Mouse (Mus musculus) liver, postnatal 0 days (tissue): ENCODE data around the gene Ntn4. TPM values are rescaled to one million over a fixed set of nuclear protein-coding genes. Genes with fewer than 3 reads are reported as not detected.

ENCODE experiments used
- ATAC-seq: fragments of 200-750 bp; cut with Nextera tagmentation; 2 replicates; pipeline ENCODE4 v1.8.0; 2017; ENCODE audit warnings: mild to moderate bottlenecking, moderate library complexity
- DNase-seq: peaks from one replicate; pipeline ENCODE4 v3.0.0-alpha.2; 2016
- H3K27ac ChIP-seq: fragments of 300-500 bp; sonication (generic); 2 replicates; pipeline ENCODE4 v1.5.1; 2014; ENCODE audit warnings: antibody characterized with exemption, moderate library complexity, mild to moderate bottlenecking, low read depth
- H3K27me3 ChIP-seq: fragments of 300-500 bp; sonication (generic); 2 replicates; pipeline ENCODE4 v1.6.1; 2014; ENCODE audit warnings: low read length, control low read depth, mixed read lengths; ENCODE audit not compliant: insufficient read depth
- H3K36me3 ChIP-seq: fragments of 300-500 bp; sonication (generic); replicated peaks from 2 replicates; pipeline ENCODE4 v1.6.1; 2014; ENCODE audit warnings: mild to moderate bottlenecking, control low read depth, low read length, moderate library complexity, mixed read lengths; ENCODE audit not compliant: insufficient read depth
- H3K4me1 ChIP-seq: fragments of 300-500 bp; sonication (generic); 2 replicates; pipeline ENCODE4 v1.6.1; 2014; ENCODE audit warnings: antibody characterized with exemption, mild to moderate bottlenecking, control low read depth; ENCODE audit not compliant: insufficient read depth
- H3K4me2 ChIP-seq: fragments of 300-500 bp; sonication (generic); 2 replicates; pipeline ENCODE4 v1.6.1; 2014; ENCODE audit warnings: low read depth, mild to moderate bottlenecking, low read length, moderate library complexity, mixed read lengths
- H3K4me3 ChIP-seq: fragments of 300-500 bp; sonication (generic); 2 replicates; pipeline ENCODE4 v1.5.1; 2014; ENCODE audit warnings: low read depth, low read length
- H3K9ac ChIP-seq: fragments of 300-500 bp; sonication (generic); replicated peaks from 2 replicates; pipeline ENCODE4 v1.6.1; 2014; ENCODE audit warnings: mild to moderate bottlenecking, moderate library complexity
- H3K9me3 ChIP-seq: fragments of 300-500 bp; sonication (generic); 2 replicates; pipeline ENCODE4 v1.6.1; 2016; ENCODE audit warnings: mild to moderate bottlenecking, control low read depth, low read length, mixed read lengths
- CTCF ChIP-seq: sonication (generic); IDR thresholded peaks from 2 replicates; pipeline ENCODE4 v1.5.1; 2016; ENCODE audit warnings: antibody characterized with exemption, low read depth
- EP300 ChIP-seq: IDR thresholded peaks from 2 replicates; pipeline ENCODE4 v1.6.1; 2016; ENCODE audit warnings: antibody characterized with exemption, low read depth, mild to moderate bottlenecking
- WGBS: fragments of 180-500 bp; shearing (Covaris S2); extraction: QIAGEN DNeasy Blood & Tissue Kit; methylation state at CpG from one replicate; pipeline ENCODE4 v1.1.7; 2014; ENCODE audit not compliant: insufficient replicate concordance; 5-methylcytosine and 5-hydroxymethylcytosine counted together
- polyA plus RNA-seq: library from polyadenylated mRNA; unstranded; fragments of >200 nt; fragmentation: Nextera tagmentation; extraction: Ambion mirVana; gene quantifications from 2 replicates; pipeline ENCODE4 v1.2.1, GENCODE M21; 2015

The Ntn4 gene
- 0.39 and 0.74 TPM in 2 replicates for polyA plus RNA-seq

DNA sequence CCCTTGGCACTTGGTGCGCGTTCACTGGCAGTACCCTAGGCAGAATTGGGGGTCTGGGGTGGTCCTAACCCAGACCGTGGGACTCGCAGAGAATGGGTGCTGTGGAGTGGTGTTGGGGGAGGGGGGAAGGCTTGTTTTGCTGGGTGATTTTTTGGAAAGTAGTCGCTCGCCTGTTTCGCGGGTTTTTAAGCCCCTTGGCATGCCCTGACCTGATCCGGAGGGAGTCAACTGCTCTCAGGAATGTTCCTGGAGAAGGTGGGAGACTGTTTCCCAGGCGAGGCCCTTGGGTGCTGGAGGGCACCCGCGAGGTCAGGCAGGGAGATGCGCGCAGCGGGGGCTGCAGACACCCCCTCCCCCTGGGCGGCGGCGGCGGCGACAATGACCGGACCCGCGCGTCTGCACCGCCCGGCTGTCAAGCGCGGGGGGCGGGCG is at the start of gene Ntn4:
Ntn4 (plus strand) TSS at position 161 of the 432 bp plus-strand sequence.
- ATAC-seq: peak; percentile 47
- 7% methylated on average over 15 of the region's 30 CpGs for WGBS

DNA sequence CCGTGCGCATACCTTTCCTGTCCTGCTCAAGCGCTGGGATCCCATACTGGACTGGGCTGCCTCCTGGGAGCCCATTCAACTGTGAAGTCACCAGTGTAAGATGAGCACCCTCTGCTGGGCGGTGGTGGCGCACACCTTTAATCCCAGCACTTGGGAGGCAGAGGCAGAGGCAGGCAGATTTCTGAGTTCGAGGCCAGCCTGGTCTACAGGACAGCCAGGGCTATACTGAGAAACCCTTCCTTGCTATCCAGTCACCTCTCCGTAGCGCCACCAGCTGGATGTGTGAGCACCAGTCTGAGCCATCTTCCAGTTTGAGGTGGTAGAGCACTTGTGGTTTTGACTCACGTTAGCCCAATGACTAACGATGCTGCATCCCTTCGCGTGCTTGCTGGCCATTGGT is 48.0 kb upstream of the Ntn4 start:
- no peak overlapping the region for H3K4me3 ChIP-seq
- no peak overlapping the region for H3K9ac ChIP-seq
- no peaks in the 10 kb centered on the region for H3K36me3 ChIP-seq
- WGBS: 51% methylated on average over 12 of the region's 12 CpGs
- no peak overlapping the region for H3K27ac ChIP-seq
- peaks cover 15% of the 10 kb centered on the region for H3K4me1 ChIP-seq
- no peak for ATAC-seq
- peak; percentile 46 for DNase-seq
- no peaks in the 10 kb centered on the region for H3K9me3 ChIP-seq
- TF ChIP-seq EP300 (no peak), CTCF (peak; percentile 60)
- H3K4me2 ChIP-seq: no peak overlapping the region
- H3K27me3 ChIP-seq: no peaks in the 10 kb centered on the region

More for the DNA sequence above, at the start of gene Ntn4:
- Histone ChIP-seq H3K9ac (peak within 1 kb of the TSS; percentile 77), H3K9me3 (no peaks in the 10 kb centered on the region), H3K4me3 (peak within 1 kb of the TSS; percentile 83), H3K27ac (peak within 1 kb of the TSS; percentile 39; the same call in 1 of the 2 replicates), H3K27me3 (peaks cover 38% of the 10 kb centered on the region), H3K4me2 (peak within 1 kb of the TSS; percentile 100), H3K4me1 (peaks cover 21% of the 10 kb centered on the region), H3K36me3 (no peaks in the 10 kb centered on the region)
- peak; percentile 16 for DNase-seq
- TF ChIP-seq CTCF (no peak), EP300 (no peak)

DNA sequence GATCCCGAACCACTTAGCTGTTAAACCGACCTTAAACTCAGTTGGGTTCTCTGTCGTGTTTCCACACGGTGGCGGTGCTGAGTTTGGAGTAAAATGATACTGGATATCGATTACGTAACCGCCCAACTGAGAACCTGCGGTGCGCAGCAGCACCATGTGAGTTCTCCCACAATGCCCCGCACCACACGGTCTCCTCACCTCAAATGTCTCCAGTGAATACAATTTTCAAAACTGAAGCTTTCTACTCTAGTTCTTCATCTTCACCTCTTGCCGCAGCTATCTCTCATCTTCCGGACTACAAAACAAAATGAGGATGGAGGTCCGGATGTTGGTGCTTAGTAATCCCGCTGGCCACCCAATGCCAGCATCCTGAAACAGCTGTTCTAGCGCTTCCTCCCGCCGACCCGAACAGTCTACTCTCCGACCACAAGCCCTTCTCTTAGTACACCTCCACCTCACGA is 46.4 kb upstream of the Ntn4 start:
- Histone ChIP-seq H3K36me3 (no peaks in the 10 kb centered on the region), H3K27ac (no peak overlapping the region), H3K4me2 (peak overlapping the region; percentile 77), H3K9ac (0 out of 2 replicates have a peak overlapping the region, but pooled peaks have one; percentile 6), H3K4me1 (peaks cover 5% of the 10 kb centered on the region), H3K27me3 (no peaks in the 10 kb centered on the region), H3K9me3 (no peaks in the 10 kb centered on the region), H3K4me3 (peak overlapping the region; percentile 35)
- WGBS: 2% methylated on average over 22 of the region's 22 CpGs
- ATAC-seq (peak; percentile 58), DNase-seq (peak; percentile 88)
- TF ChIP-seq CTCF (peak; percentile 88), EP300 (no peak)

DNA sequence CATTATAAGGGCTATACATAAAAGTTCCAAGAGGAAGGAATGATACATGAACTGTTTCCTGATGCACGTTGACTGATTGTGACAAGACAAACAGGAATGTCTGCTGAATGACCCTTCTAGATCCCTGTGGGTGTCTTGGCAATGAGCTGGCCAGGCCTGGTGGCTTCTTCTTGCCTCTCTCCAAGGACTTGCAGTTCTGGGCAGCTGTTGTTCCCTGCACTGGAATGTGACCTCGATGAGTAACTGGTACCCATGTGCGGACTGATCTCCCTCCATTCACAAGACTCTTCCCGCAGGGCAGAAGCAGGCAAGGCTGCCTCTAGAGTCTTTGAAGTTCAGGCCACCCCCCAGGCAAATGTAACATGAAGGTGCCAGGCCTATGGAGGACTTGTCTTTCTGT is 44.6 kb upstream of the Ntn4 start:
- Histone ChIP-seq H3K36me3 (no peaks in the 10 kb centered on the region), H3K9me3 (no peaks in the 10 kb centered on the region), H3K9ac (no peak overlapping the region), H3K4me1 (no peaks in the 10 kb centered on the region), H3K27ac (no peak overlapping the region), H3K4me3 (no peak overlapping the region), H3K4me2 (no peak overlapping the region), H3K27me3 (no peaks in the 10 kb centered on the region)
- TF ChIP-seq EP300 (no peak), CTCF (no peak)
- WGBS: 52% methylated on average over 4 of the region's 4 CpGs
- DNase-seq: no peak
- ATAC-seq: no peak

DNA sequence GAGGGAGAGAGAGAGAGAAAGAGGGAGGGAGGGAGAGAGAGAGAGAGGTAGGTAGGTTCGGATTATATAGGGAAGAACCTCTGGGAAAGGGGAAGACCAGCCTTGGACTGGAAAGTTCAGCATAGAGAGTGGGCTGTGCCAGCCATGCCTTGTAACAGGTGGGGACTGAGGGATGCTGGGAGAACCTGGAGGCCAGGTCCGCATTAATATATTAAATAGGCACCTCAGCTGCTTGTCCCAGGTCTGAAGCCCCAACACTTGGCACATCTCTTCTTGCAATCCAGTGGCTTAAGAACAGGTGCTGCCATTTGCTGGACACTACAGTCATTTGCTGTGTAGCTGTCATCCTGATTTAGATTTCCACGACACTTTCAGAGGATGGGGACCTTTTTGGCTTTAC is 43.8 kb upstream of the Ntn4 start:
- H3K4me2 ChIP-seq: no peak overlapping the region
- no peaks in the 10 kb centered on the region for H3K27me3 ChIP-seq
- no peak for DNase-seq
- H3K9ac ChIP-seq: no peak overlapping the region
- no peak overlapping the region for H3K4me3 ChIP-seq
- H3K27ac ChIP-seq: no peak overlapping the region
- ATAC-seq: no peak
- no peaks in the 10 kb centered on the region for H3K4me1 ChIP-seq
- TF ChIP-seq CTCF: no peak
- no peak for TF ChIP-seq EP300
- 70% methylated on average over 3 of the region's 3 CpGs for WGBS
- H3K36me3 ChIP-seq: no peaks in the 10 kb centered on the region
- no peaks in the 10 kb centered on the region for H3K9me3 ChIP-seq

DNA sequence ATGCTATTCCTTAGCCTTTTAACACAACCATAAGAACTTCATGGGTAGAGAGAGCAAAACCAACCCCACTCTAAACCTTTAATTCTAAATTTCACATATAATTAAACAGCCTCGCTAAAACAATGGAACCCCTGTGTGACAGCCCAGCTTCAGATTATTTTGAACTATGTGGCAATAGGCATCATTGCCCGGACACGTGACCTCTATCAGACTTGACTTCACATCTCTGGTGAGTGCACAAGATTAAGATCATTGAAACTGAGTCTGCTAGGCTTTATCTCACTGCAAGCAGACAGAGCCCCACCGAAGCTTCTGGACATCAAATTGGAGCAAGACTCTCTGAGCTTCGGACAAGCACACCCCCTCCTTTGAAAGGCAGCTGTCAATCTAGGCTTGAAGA is 38.2 kb upstream of the Ntn4 start:
- no peaks in the 10 kb centered on the region for H3K27me3 ChIP-seq
- no peak overlapping the region for H3K4me2 ChIP-seq
- ATAC-seq: no peak
- H3K4me3 ChIP-seq: no peak overlapping the region
- TF ChIP-seq CTCF: no peak
- no peak for TF ChIP-seq EP300
- H3K36me3 ChIP-seq: no peaks in the 10 kb centered on the region
- no peaks in the 10 kb centered on the region for H3K4me1 ChIP-seq
- no peak overlapping the region for H3K27ac ChIP-seq
- no peaks in the 10 kb centered on the region for H3K9me3 ChIP-seq
- H3K9ac ChIP-seq: no peak overlapping the region
- WGBS: 70% methylated on average over 5 of the region's 5 CpGs
- no peak for DNase-seq
